Mouse (Mus musculus): ENCODE measurements around the gene Fto.

- TF ChIP-seq POLR2A (IDR thresholded peaks at IDR 0.05; ENCODE audit: extremely low read depth, insufficient read depth, low read length) = no peak
- no peak for TF ChIP-seq CTCF (IDR thresholded peaks at IDR 0.05; ENCODE audit: extremely low read depth, insufficient read depth, low read length)
These were observed 194.4 kb downstream of the Fto start for GRCm38 (mm10) chr8:91507681-91508097.
